Mouse (Mus musculus) olfactory bulb, adult 2 months (tissue): ENCODE results near the gene Syngr3.

ENCODE experiments used
- CTCF ChIP-seq: fragments of 200-500 bp; IDR thresholded peaks from 2 replicates; pipeline ENCODE4 v1.5.1; 2012; ENCODE audit warnings: low read depth, mild to moderate bottlenecking, low read length, moderate library complexity; ENCODE audit not compliant: insufficient read depth
- POLR2A ChIP-seq: fragments of 200-500 bp; IDR thresholded peaks from 2 replicates; pipeline ENCODE4 v1.6.1; 2012; ENCODE audit warnings: mild to moderate bottlenecking, low read depth, low read length, moderate library complexity; ENCODE audit not compliant: insufficient read depth

- TF ChIP-seq CTCF (no peak), POLR2A (no peak)
Observed at GRCm38 (mm10) chr17:24723881-24724180, 34.1 kb upstream of the Syngr3 start.
